Mouse (Mus musculus) urinary bladder, postnatal 36 days (tissue): Measurements from ENCODE around the gene Ccdc34.
A peak's percentile ranks its signal among the peaks of the same experiment; 100 is the strongest.

Experiments
- DNase-seq, 2 experiments: peaks; one replicate each; pipeline ENCODE4 v3.0.0; 2022; ENCODE audit warnings: low spot score in 2 of 2, mixed read lengths in 1 of 2

The Ccdc34 gene

GRCm38 (mm10) chr2:110210508-110211496 is 193.2 kb downstream of the Ccdc34 start:
- DNase-seq = no peak

- DNase-seq = peak in 1 of 2 experiments; percentile 34
Observed at GRCm38 (mm10) chr2:110214278-110214677, 196.7 kb downstream of the Ccdc34 start.

- DNase-seq = no peak
Observed at GRCm38 (mm10) chr2:110214991-110215684, 197.5 kb downstream of the Ccdc34 start.

- DNase-seq = no peak
Observed at GRCm38 (mm10) chr2:110215685-110216058, 198.1 kb downstream of the Ccdc34 start.

- DNase-seq = peak; percentile 22 to 50
Observed at GRCm38 (mm10) chr2:110220492-110220891, 202.9 kb downstream of the Ccdc34 start.

- DNase-seq = no peak
Observed at GRCm38 (mm10) chr2:110222793-110223192, 205.2 kb downstream of the Ccdc34 start.
